Mouse (Mus musculus): ENCODE measurements around the gene Ciz1. TPM values are rescaled to one million over a fixed set of nuclear protein-coding genes. Genes with fewer than 3 reads are reported as not detected.

Gene Ciz1
- polyA plus RNA-seq, 1 experiment from 2014 or later = 54.9 TPM

- 84% methylated on average over 18 of the region's 18 CpGs for WGBS
- peaks cover 20% of the 10 kb centered on the region for H3K36me3 ChIP-seq (ENCODE audit: insufficient read depth, low read length)
- no peak overlapping the region for H3K4me2 ChIP-seq (replicated peaks; ENCODE audit: low read depth, low read length)
Measured at GRCm38 (mm10) chr2:32310096-32310845, 41.9 kb upstream of the Ciz1 start.

GRCm38 (mm10) chr2:32311443-32312317, 40.4 kb upstream of the Ciz1 start:
- Histone ChIP-seq H3K9me3 (ENCODE audit: low read length) (no peaks in the 10 kb centered on the region), H3K4me3 (ENCODE audit: low read length) (peak overlapping the region; percentile 76), H3K4me1 (ENCODE audit: insufficient read depth, low read length) (peaks cover 39% of the 10 kb centered on the region), H3K36me3 (ENCODE audit: insufficient read depth, low read length) (peaks cover 6% of the 10 kb centered on the region), H3K9ac (replicated peaks; ENCODE audit: low read length) (peak overlapping the region; percentile 77), H3K4me2 (replicated peaks; ENCODE audit: low read depth, low read length) (peak overlapping the region; percentile 100), H3K27ac (ENCODE audit: low read length) (no peak overlapping the region), H3K27me3 (ENCODE audit: insufficient read depth, low read length) (no peaks in the 10 kb centered on the region)
- no peak for ATAC-seq (ENCODE audit: low FRiP score, low TSS enrichment)
- WGBS = 9% methylated on average over 29 of the region's 42 CpGs

More at GRCm38 (mm10) chr2:32310096-32310845, 41.9 kb upstream of the Ciz1 start:
- ATAC-seq (ENCODE audit: low FRiP score, low TSS enrichment) = no peak
- no peak overlapping the region for H3K4me3 ChIP-seq (ENCODE audit: low read length)
- no peaks in the 10 kb centered on the region for H3K9me3 ChIP-seq (ENCODE audit: low read length)
- H3K9ac ChIP-seq (replicated peaks; ENCODE audit: low read length) = 0 out of 2 replicates have a peak overlapping the region, but pooled peaks have one; percentile 9
- H3K4me1 ChIP-seq (ENCODE audit: insufficient read depth, low read length) = peaks cover 29% of the 10 kb centered on the region
- H3K27ac ChIP-seq (ENCODE audit: low read length) = no peak overlapping the region
- no peaks in the 10 kb centered on the region for H3K27me3 ChIP-seq (ENCODE audit: insufficient read depth, low read length)

GRCm38 (mm10) chr2:32312318-32312964, 39.7 kb upstream of the Ciz1 start:
- peak overlapping the region; percentile 100 for H3K4me2 ChIP-seq (replicated peaks; ENCODE audit: low read depth, low read length)
- 0 out of 2 replicates have a peak, but pooled peaks cover under 1% of the 10 kb centered on the region for H3K36me3 ChIP-seq (ENCODE audit: insufficient read depth, low read length)
- H3K4me1 ChIP-seq (ENCODE audit: insufficient read depth, low read length) = peaks cover 46% of the 10 kb centered on the region
- no peaks in the 10 kb centered on the region for H3K9me3 ChIP-seq (ENCODE audit: low read length)
- peak; percentile 80 for ATAC-seq (ENCODE audit: low FRiP score, low TSS enrichment)
- H3K27ac ChIP-seq (ENCODE audit: low read length) = no peak overlapping the region
- peak overlapping the region; percentile 77 for H3K9ac ChIP-seq (replicated peaks; ENCODE audit: low read length)
- H3K4me3 ChIP-seq (ENCODE audit: low read length) = peak overlapping the region; percentile 76
- no peaks in the 10 kb centered on the region for H3K27me3 ChIP-seq (ENCODE audit: insufficient read depth, low read length)
- 1% methylated on average over 39 of the region's 56 CpGs for WGBS

DNA sequence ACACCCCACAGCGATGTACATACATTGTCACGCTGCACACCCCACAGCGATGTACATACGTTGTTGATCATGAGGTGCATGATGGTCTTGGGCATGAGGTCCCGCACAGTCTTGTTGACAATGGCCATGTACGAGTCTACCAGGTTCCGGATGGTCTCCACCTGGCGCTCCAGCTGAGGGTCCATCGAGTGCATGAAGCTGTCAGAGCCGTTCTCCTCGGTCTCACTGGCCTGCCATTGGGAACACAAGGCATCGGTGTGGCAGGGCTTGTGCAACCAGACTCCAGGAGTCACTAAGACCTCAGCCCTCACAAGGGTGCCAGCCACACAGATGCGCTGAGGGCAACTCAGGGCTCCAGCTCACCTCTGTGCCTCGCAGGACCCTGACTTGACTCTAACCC, 37.3 kb upstream of the Ciz1 start:
- Histone ChIP-seq H3K27ac (ENCODE audit: low read length) (no peak overlapping the region), H3K9me3 (ENCODE audit: low read length) (no peaks in the 10 kb centered on the region), H3K27me3 (ENCODE audit: insufficient read depth, low read length) (no peaks in the 10 kb centered on the region), H3K4me2 (replicated peaks; ENCODE audit: low read depth, low read length) (no peak overlapping the region), H3K4me3 (ENCODE audit: low read length) (no peak overlapping the region), H3K4me1 (ENCODE audit: insufficient read depth, low read length) (peaks cover 67% of the 10 kb centered on the region), H3K36me3 (ENCODE audit: insufficient read depth, low read length) (no peaks in the 10 kb centered on the region), H3K9ac (replicated peaks; ENCODE audit: low read length) (no peak overlapping the region)
- 92% methylated on average over 14 of the region's 14 CpGs for WGBS
- ATAC-seq (ENCODE audit: low FRiP score, low TSS enrichment) = no peak

DNA sequence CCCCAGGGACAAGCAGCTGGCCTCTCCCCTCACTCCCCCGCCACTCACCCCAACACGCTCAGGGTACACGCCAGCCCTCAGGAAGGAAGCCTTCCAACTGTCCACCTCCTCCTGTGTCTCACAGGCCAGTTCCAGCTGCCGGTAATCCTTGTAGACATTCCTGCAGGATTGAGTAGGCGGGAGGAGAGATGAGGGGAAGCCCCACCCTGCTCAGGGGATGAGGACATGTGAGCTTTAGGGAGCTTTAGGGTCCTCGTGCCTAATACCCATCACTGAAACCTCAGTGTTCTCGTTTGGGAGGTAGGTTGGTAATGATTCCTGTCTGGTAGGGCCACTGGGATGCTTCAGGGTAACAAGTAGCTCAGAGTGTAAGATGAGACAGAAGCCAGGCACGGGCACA, 36.4 kb upstream of the Ciz1 start:
- H3K4me3 ChIP-seq (ENCODE audit: low read length) = no peak overlapping the region
- peak overlapping the region; percentile 56 for H3K27ac ChIP-seq (ENCODE audit: low read length)
- 12% methylated on average over 8 of the region's 8 CpGs for WGBS
- no peaks in the 10 kb centered on the region for H3K36me3 ChIP-seq (ENCODE audit: insufficient read depth, low read length)
- H3K9ac ChIP-seq (replicated peaks; ENCODE audit: low read length) = 0 out of 2 replicates have a peak overlapping the region, but pooled peaks have one; percentile 22
- peak overlapping the region; percentile 18; the same call in 1 of the 2 replicates for H3K4me2 ChIP-seq (replicated peaks; ENCODE audit: low read depth, low read length)
- H3K9me3 ChIP-seq (ENCODE audit: low read length) = no peaks in the 10 kb centered on the region
- no peaks in the 10 kb centered on the region for H3K27me3 ChIP-seq (ENCODE audit: insufficient read depth, low read length)
- peaks cover 71% of the 10 kb centered on the region for H3K4me1 ChIP-seq (ENCODE audit: insufficient read depth, low read length)
- no peak for ATAC-seq (ENCODE audit: low FRiP score, low TSS enrichment)

GRCm38 (mm10) chr2:32316887-32317656, 35.1 kb upstream of the Ciz1 start:
- peak overlapping the region; percentile 14; the same call in 1 of the 2 replicates for H3K9ac ChIP-seq (replicated peaks; ENCODE audit: low read length)
- H3K36me3 ChIP-seq (ENCODE audit: insufficient read depth, low read length) = no peaks in the 10 kb centered on the region
- H3K4me1 ChIP-seq (ENCODE audit: insufficient read depth, low read length) = peaks cover 58% of the 10 kb centered on the region
- no peaks in the 10 kb centered on the region for H3K9me3 ChIP-seq (ENCODE audit: low read length)
- no peaks in the 10 kb centered on the region for H3K27me3 ChIP-seq (ENCODE audit: insufficient read depth, low read length)
- 48% methylated on average over 20 of the region's 20 CpGs for WGBS
- peak; percentile 14; the same call in 1 of the 2 replicates for ATAC-seq (ENCODE audit: low FRiP score, low TSS enrichment)
- no peak overlapping the region for H3K4me2 ChIP-seq (replicated peaks; ENCODE audit: low read depth, low read length)
- H3K4me3 ChIP-seq (ENCODE audit: low read length) = no peak overlapping the region
- peak overlapping the region; percentile 92 for H3K27ac ChIP-seq (ENCODE audit: low read length)

GRCm38 (mm10) chr2:32317791-32318417, 34.2 kb upstream of the Ciz1 start:
- peak overlapping the region; percentile 55 for H3K4me3 ChIP-seq (ENCODE audit: low read length)
- no peaks in the 10 kb centered on the region for H3K36me3 ChIP-seq (ENCODE audit: insufficient read depth, low read length)
- ATAC-seq (ENCODE audit: low FRiP score, low TSS enrichment) = peak; percentile 90
- H3K27me3 ChIP-seq (ENCODE audit: insufficient read depth, low read length) = no peaks in the 10 kb centered on the region
- peaks cover 52% of the 10 kb centered on the region for H3K4me1 ChIP-seq (ENCODE audit: insufficient read depth, low read length)
- H3K4me2 ChIP-seq (replicated peaks; ENCODE audit: low read depth, low read length) = peak overlapping the region; percentile 62
- H3K9me3 ChIP-seq (ENCODE audit: low read length) = no peaks in the 10 kb centered on the region
- H3K27ac ChIP-seq (ENCODE audit: low read length) = peak overlapping the region; percentile 92
- peak overlapping the region; percentile 77 for H3K9ac ChIP-seq (replicated peaks; ENCODE audit: low read length)
- 3% methylated on average over 17 of the region's 19 CpGs for WGBS

DNA sequence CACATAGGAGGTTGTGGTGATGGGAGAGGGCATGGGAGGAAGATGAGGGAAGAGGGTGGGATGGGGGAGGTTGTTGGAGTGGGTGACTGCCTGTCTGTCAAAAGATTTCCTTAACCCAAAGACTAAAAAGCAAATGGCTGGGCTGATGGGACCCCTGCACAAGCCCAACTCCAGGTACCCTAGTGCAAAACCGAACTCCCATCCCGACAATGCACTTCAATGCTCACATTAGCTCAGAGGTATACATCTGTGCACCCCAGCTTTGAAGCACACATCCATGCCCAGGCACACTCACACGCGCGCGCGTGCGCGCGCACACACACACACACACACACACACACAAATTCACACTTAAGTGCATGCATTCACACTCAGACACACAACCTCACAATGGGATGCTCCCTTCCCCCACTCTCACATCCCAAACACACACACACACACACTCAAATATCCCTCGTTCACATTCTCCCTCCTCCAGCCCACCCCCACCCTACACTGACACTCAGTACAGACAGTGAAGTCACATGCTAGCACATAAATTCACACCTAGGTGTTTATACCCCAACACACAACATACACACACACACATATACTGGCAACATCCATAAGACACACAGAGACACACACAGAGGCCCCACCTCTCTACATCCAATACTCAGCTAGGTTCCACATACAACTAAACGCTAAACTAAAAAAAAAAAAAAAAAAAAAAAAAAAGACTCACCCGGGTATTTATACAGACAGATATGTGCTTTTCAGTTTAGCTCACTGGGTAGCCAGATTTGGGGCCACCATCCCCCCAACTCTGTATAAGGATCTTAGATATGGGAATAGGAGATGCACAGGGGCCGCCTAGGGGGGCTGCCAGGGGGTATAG, 33.2 kb upstream of the Ciz1 start:
- Histone ChIP-seq H3K36me3 (ENCODE audit: insufficient read depth, low read length) (no peaks in the 10 kb centered on the region), H3K4me3 (ENCODE audit: low read length) (peak overlapping the region; percentile 55), H3K4me1 (ENCODE audit: insufficient read depth, low read length) (peaks cover 52% of the 10 kb centered on the region), H3K27ac (ENCODE audit: low read length) (peak overlapping the region; percentile 92), H3K4me2 (replicated peaks; ENCODE audit: low read depth, low read length) (peak overlapping the region; percentile 62), H3K9ac (replicated peaks; ENCODE audit: low read length) (peak overlapping the region; percentile 77), H3K27me3 (ENCODE audit: insufficient read depth, low read length) (no peaks in the 10 kb centered on the region), H3K9me3 (ENCODE audit: low read length) (no peaks in the 10 kb centered on the region)
- WGBS = 52% methylated on average over 14 of the region's 14 CpGs
- no peak for ATAC-seq (ENCODE audit: low FRiP score, low TSS enrichment)
